Mouse (Mus musculus): Measurements from ENCODE around the gene Hmga1. TPM values are rescaled to one million over a fixed set of nuclear protein-coding genes. Genes with fewer than 3 reads are reported as not detected.

Hmga1 gene
- polyA plus RNA-seq, 1 experiment from 2014 or later: 389 TPM

- DNase-seq (ENCODE audit: low spot score) (no peak), ATAC-seq (replicated peaks; ENCODE audit: low FRiP score, low TSS enrichment, low read depth) (no peak)
- Histone ChIP-seq H3K36me3 (ENCODE audit: control insufficient read depth, insufficient read depth, low read length) (peaks cover 18% of the 10 kb centered on the region), H3K27me3 (replicated peaks; ENCODE audit: control insufficient read depth, insufficient read depth, low read length) (no peaks in the 10 kb centered on the region), H3K4me1 (replicated peaks; ENCODE audit: control insufficient read depth, insufficient read depth, low read length) (peaks cover 5% of the 10 kb centered on the region; the same call in 1 of the 2 replicates), H3K27ac (ENCODE audit: low read depth) (no peak overlapping the region), H3K4me2 (ENCODE audit: low read length) (no peak overlapping the region), H3K9ac (ENCODE audit: low read length) (no peak overlapping the region), H3K4me3 (ENCODE audit: low read depth, low read length) (no peak overlapping the region), H3K9me3 (ENCODE audit: control insufficient read depth, low read length) (no peaks in the 10 kb centered on the region)
- 81% methylated on average over 3 of the region's 3 CpGs for WGBS
Observed at GRCm38 (mm10) chr17:27600286-27600685, 44.0 kb downstream of the Hmga1 start.

GRCm38 (mm10) chr17:27600869-27601268 lies 44.6 kb downstream of the Hmga1 start:
- peaks cover 5% of the 10 kb centered on the region; the same call in 1 of the 2 replicates for H3K4me1 ChIP-seq (replicated peaks; ENCODE audit: control insufficient read depth, insufficient read depth, low read length)
- H3K27ac ChIP-seq (ENCODE audit: low read depth): no peak overlapping the region
- no peaks in the 10 kb centered on the region for H3K27me3 ChIP-seq (replicated peaks; ENCODE audit: control insufficient read depth, insufficient read depth, low read length)
- 78% methylated on average over 5 of the region's 5 CpGs for WGBS
- H3K36me3 ChIP-seq (ENCODE audit: control insufficient read depth, insufficient read depth, low read length): peaks cover 12% of the 10 kb centered on the region
- no peak overlapping the region for H3K4me2 ChIP-seq (ENCODE audit: low read length)
- no peaks in the 10 kb centered on the region for H3K9me3 ChIP-seq (ENCODE audit: control insufficient read depth, low read length)
- ATAC-seq (replicated peaks; ENCODE audit: low FRiP score, low TSS enrichment, low read depth) (no peak), DNase-seq (ENCODE audit: low spot score) (no peak)
- no peak overlapping the region for H3K9ac ChIP-seq (ENCODE audit: low read length)
- no peak overlapping the region for H3K4me3 ChIP-seq (ENCODE audit: low read depth, low read length)

GRCm38 (mm10) chr17:27603036-27603435 lies 46.7 kb downstream of the Hmga1 start:
- Histone ChIP-seq H3K36me3 (ENCODE audit: control insufficient read depth, insufficient read depth, low read length) (no peaks in the 10 kb centered on the region), H3K27ac (ENCODE audit: low read depth) (no peak overlapping the region), H3K27me3 (replicated peaks; ENCODE audit: control insufficient read depth, insufficient read depth, low read length) (no peaks in the 10 kb centered on the region), H3K9me3 (ENCODE audit: control insufficient read depth, low read length) (no peaks in the 10 kb centered on the region), H3K4me2 (ENCODE audit: low read length) (no peak overlapping the region), H3K9ac (ENCODE audit: low read length) (no peak overlapping the region), H3K4me3 (ENCODE audit: low read depth, low read length) (no peak overlapping the region), H3K4me1 (replicated peaks; ENCODE audit: control insufficient read depth, insufficient read depth, low read length) (peaks cover 5% of the 10 kb centered on the region; the same call in 1 of the 2 replicates)
- 84% methylated on average over 2 of the region's 2 CpGs for WGBS
- DNase-seq (ENCODE audit: low spot score) (no peak), ATAC-seq (replicated peaks; ENCODE audit: low FRiP score, low TSS enrichment, low read depth) (no peak)

GRCm38 (mm10) chr17:27603522-27604234 lies 47.4 kb downstream of the Hmga1 start:
- Histone ChIP-seq H3K4me1 (replicated peaks; ENCODE audit: control insufficient read depth, insufficient read depth, low read length) (peaks cover 5% of the 10 kb centered on the region; the same call in 1 of the 2 replicates), H3K27me3 (replicated peaks; ENCODE audit: control insufficient read depth, insufficient read depth, low read length) (no peaks in the 10 kb centered on the region), H3K27ac (ENCODE audit: low read depth) (no peak overlapping the region), H3K4me3 (ENCODE audit: low read depth, low read length) (no peak overlapping the region), H3K36me3 (ENCODE audit: control insufficient read depth, insufficient read depth, low read length) (no peaks in the 10 kb centered on the region), H3K9me3 (ENCODE audit: control insufficient read depth, low read length) (no peaks in the 10 kb centered on the region), H3K9ac (ENCODE audit: low read length) (no peak overlapping the region), H3K4me2 (ENCODE audit: low read length) (no peak overlapping the region)
- 83% methylated on average over 21 of the region's 21 CpGs for WGBS
- DNase-seq (ENCODE audit: low spot score): no peak
- ATAC-seq (replicated peaks; ENCODE audit: low FRiP score, low TSS enrichment, low read depth): no peak

GRCm38 (mm10) chr17:27609576-27609975 lies 53.3 kb downstream of the Hmga1 start:
- Histone ChIP-seq H3K4me1 (replicated peaks; ENCODE audit: control insufficient read depth, insufficient read depth, low read length) (peaks cover 7% of the 10 kb centered on the region), H3K27me3 (replicated peaks; ENCODE audit: control insufficient read depth, insufficient read depth, low read length) (no peaks in the 10 kb centered on the region), H3K4me3 (ENCODE audit: low read depth, low read length) (no peak overlapping the region), H3K4me2 (ENCODE audit: low read length) (no peak overlapping the region), H3K36me3 (ENCODE audit: control insufficient read depth, insufficient read depth, low read length) (peaks cover 6% of the 10 kb centered on the region), H3K27ac (ENCODE audit: low read depth) (no peak overlapping the region), H3K9ac (ENCODE audit: low read length) (no peak overlapping the region), H3K9me3 (ENCODE audit: control insufficient read depth, low read length) (no peaks in the 10 kb centered on the region)
- ATAC-seq (replicated peaks; ENCODE audit: low FRiP score, low TSS enrichment, low read depth): no peak
- 80% methylated on average over 7 of the region's 7 CpGs for WGBS
- no peak for DNase-seq (ENCODE audit: low spot score)

- peaks cover 7% of the 10 kb centered on the region for H3K4me1 ChIP-seq (replicated peaks; ENCODE audit: control insufficient read depth, insufficient read depth, low read length)
- no peak for ATAC-seq (replicated peaks; ENCODE audit: low FRiP score, low TSS enrichment, low read depth)
- H3K36me3 ChIP-seq (ENCODE audit: control insufficient read depth, insufficient read depth, low read length): peaks cover 6% of the 10 kb centered on the region
- no peak overlapping the region for H3K4me2 ChIP-seq (ENCODE audit: low read length)
- no peak for DNase-seq (ENCODE audit: low spot score)
- H3K4me3 ChIP-seq (ENCODE audit: low read depth, low read length): no peak overlapping the region
- H3K9ac ChIP-seq (ENCODE audit: low read length): no peak overlapping the region
- H3K27ac ChIP-seq (ENCODE audit: low read depth): no peak overlapping the region
- H3K27me3 ChIP-seq (replicated peaks; ENCODE audit: control insufficient read depth, insufficient read depth, low read length): no peaks in the 10 kb centered on the region
- WGBS: 71% methylated on average over 10 of the region's 10 CpGs
- no peaks in the 10 kb centered on the region for H3K9me3 ChIP-seq (ENCODE audit: control insufficient read depth, low read length)
Observed at GRCm38 (mm10) chr17:27610679-27611518, 54.6 kb downstream of the Hmga1 start.

- no peaks in the 10 kb centered on the region for H3K27me3 ChIP-seq (replicated peaks; ENCODE audit: control insufficient read depth, insufficient read depth, low read length)
- DNase-seq (ENCODE audit: low spot score): no peak
- H3K36me3 ChIP-seq (ENCODE audit: control insufficient read depth, insufficient read depth, low read length): peaks cover 6% of the 10 kb centered on the region
- ATAC-seq (replicated peaks; ENCODE audit: low FRiP score, low TSS enrichment, low read depth): no peak
- 51% methylated on average over 3 of the region's 3 CpGs for WGBS
- no peak overlapping the region for H3K9ac ChIP-seq (ENCODE audit: low read length)
- peaks cover 7% of the 10 kb centered on the region for H3K4me1 ChIP-seq (replicated peaks; ENCODE audit: control insufficient read depth, insufficient read depth, low read length)
- H3K9me3 ChIP-seq (ENCODE audit: control insufficient read depth, low read length): no peaks in the 10 kb centered on the region
- no peak overlapping the region for H3K4me2 ChIP-seq (ENCODE audit: low read length)
- H3K27ac ChIP-seq (ENCODE audit: low read depth): no peak overlapping the region
- H3K4me3 ChIP-seq (ENCODE audit: low read depth, low read length): no peak overlapping the region
Observed at GRCm38 (mm10) chr17:27611519-27611884, 55.2 kb downstream of the Hmga1 start.

GRCm38 (mm10) chr17:27611994-27612393 lies 55.7 kb downstream of the Hmga1 start:
- no peaks in the 10 kb centered on the region for H3K27me3 ChIP-seq (replicated peaks; ENCODE audit: control insufficient read depth, insufficient read depth, low read length)
- no peak for ATAC-seq (replicated peaks; ENCODE audit: low FRiP score, low TSS enrichment, low read depth)

More at GRCm38 (mm10) chr17:27611994-27612393, 55.7 kb downstream of the Hmga1 start:
- H3K9ac ChIP-seq (ENCODE audit: low read length): no peak overlapping the region
- WGBS: 83% methylated on average over 5 of the region's 5 CpGs
- H3K9me3 ChIP-seq (ENCODE audit: control insufficient read depth, low read length): no peaks in the 10 kb centered on the region
- H3K36me3 ChIP-seq (ENCODE audit: control insufficient read depth, insufficient read depth, low read length): peaks cover 6% of the 10 kb centered on the region
- H3K4me3 ChIP-seq (ENCODE audit: low read depth, low read length): no peak overlapping the region
- H3K4me1 ChIP-seq (replicated peaks; ENCODE audit: control insufficient read depth, insufficient read depth, low read length): peaks cover 7% of the 10 kb centered on the region
- no peak overlapping the region for H3K4me2 ChIP-seq (ENCODE audit: low read length)
- H3K27ac ChIP-seq (ENCODE audit: low read depth): no peak overlapping the region
- no peak for DNase-seq (ENCODE audit: low spot score)
